Mouse (Mus musculus) lung, embryonic 15.5 days (tissue): ENCODE results near the gene Cebpb. TPM values are rescaled to one million over a fixed set of nuclear protein-coding genes. Genes with fewer than 3 reads are reported as not detected.

Source experiments
- ATAC-seq: fragments of 200-750 bp; cut with Nextera tagmentation; 2 replicates; pipeline ENCODE4 v1.8.0; 2017; ENCODE audit warnings: moderate number of reproducible peaks, borderline replicate concordance; ENCODE audit not compliant: low FRiP score, low TSS enrichment; ENCODE audit errors: extremely low read depth
- H3K27ac ChIP-seq: fragments of 300-500 bp; sonication (generic); 2 replicates; pipeline ENCODE4 v1.5.1; 2015; ENCODE audit warnings: moderate library complexity, mild to moderate bottlenecking, inconsistent platforms
- H3K27me3 ChIP-seq: fragments of 300-500 bp; sonication (generic); 2 replicates; pipeline ENCODE4 v1.6.1; 2015; ENCODE audit warnings: inconsistent platforms
- H3K36me3 ChIP-seq: fragments of 300-500 bp; sonication (generic); 2 replicates; pipeline ENCODE4 v1.6.1; 2015; ENCODE audit warnings: inconsistent platforms
- H3K4me1 ChIP-seq: fragments of 300-500 bp; sonication (generic); 2 replicates; pipeline ENCODE4 v1.6.1; 2015; ENCODE audit warnings: inconsistent platforms
- H3K4me2 ChIP-seq: fragments of 300-500 bp; sonication (generic); 2 replicates; pipeline ENCODE4 v1.6.1; 2015; ENCODE audit warnings: inconsistent platforms, mild to moderate bottlenecking, moderate library complexity
- H3K4me3 ChIP-seq: fragments of 300-500 bp; sonication (generic); 2 replicates; pipeline ENCODE4 v1.5.1; 2015; ENCODE audit warnings: mild to moderate bottlenecking, inconsistent platforms
- H3K9ac ChIP-seq: fragments of 300-500 bp; sonication (generic); 2 replicates; pipeline ENCODE4 v1.6.1; 2015; ENCODE audit warnings: inconsistent platforms
- H3K9me3 ChIP-seq: fragments of 300-500 bp; sonication (generic); 2 replicates; pipeline ENCODE4 v1.6.1; 2016; ENCODE audit warnings: inconsistent platforms
- WGBS: fragments of 180-500 bp; shearing (Covaris S2); methylation state at CpG from one replicate; pipeline ENCODE4 v1.1.7; 2015; 5-methylcytosine and 5-hydroxymethylcytosine counted together
- polyA plus RNA-seq: library from polyadenylated mRNA; unstranded; fragments of >200 nt; fragmentation: Nextera tagmentation; extraction: Ambion mirVana; gene quantifications from 2 replicates; pipeline ENCODE4 v1.2.1, GENCODE M21; 2015

Cebpb gene
- polyA plus RNA-seq, 1 experiment from 2014 or later: 68.1 TPM

- peaks cover 24% of the 10 kb centered on the region for H3K4me1 ChIP-seq
- no peaks in the 10 kb centered on the region; the same call in 1 of the 2 replicates for H3K27me3 ChIP-seq
- no peak overlapping the region for H3K4me2 ChIP-seq
- H3K36me3 ChIP-seq: peaks cover 8% of the 10 kb centered on the region; the same call in 1 of the 2 replicates
- no peak overlapping the region for H3K27ac ChIP-seq
- H3K9me3 ChIP-seq: no peaks in the 10 kb centered on the region
- no peak overlapping the region for H3K9ac ChIP-seq
- ATAC-seq: no peak
- 96% methylated on average over 4 of the region's 4 CpGs for WGBS
- H3K4me3 ChIP-seq: no peak overlapping the region
Measured at GRCm38 (mm10) chr2:167687250-167687586, 1.5 kb upstream of the Cebpb start.

- Histone ChIP-seq H3K9ac (no peak overlapping the region), H3K27ac (no peak overlapping the region), H3K4me2 (peak overlapping the region; percentile 74; the same call in 1 of the 2 replicates), H3K4me1 (peaks cover 29% of the 10 kb centered on the region), H3K9me3 (no peaks in the 10 kb centered on the region), H3K36me3 (peaks cover 12% of the 10 kb centered on the region), H3K4me3 (no peak overlapping the region), H3K27me3 (no peaks in the 10 kb centered on the region; the same call in 1 of the 2 replicates)
- ATAC-seq: no peak; the same call in 1 of the 2 replicates
- 46% methylated on average over 11 of the region's 11 CpGs for WGBS
Measured at GRCm38 (mm10) chr2:167687651-167688101, 1.0 kb upstream of the Cebpb start.

- Histone ChIP-seq H3K9me3 (no peaks in the 10 kb centered on the region), H3K9ac (peak overlapping the region; percentile 89), H3K4me2 (peak overlapping the region; percentile 74), H3K36me3 (peaks cover 17% of the 10 kb centered on the region), H3K4me3 (peak overlapping the region; percentile 90), H3K27me3 (no peaks in the 10 kb centered on the region; the same call in 1 of the 2 replicates), H3K4me1 (peaks cover 32% of the 10 kb centered on the region), H3K27ac (peak overlapping the region; percentile 97)
- peak; percentile 1 for ATAC-seq
- 11% methylated on average over 12 of the region's 12 CpGs for WGBS
Measured at GRCm38 (mm10) chr2:167688126-167688497, 603 bp upstream of the Cebpb start.

- under 1% methylated on average over 94 of the region's 99 CpGs for WGBS
- peak within 1 kb of the TSS; percentile 90 for H3K4me3 ChIP-seq
- H3K27me3 ChIP-seq: no peaks in the 10 kb centered on the region; the same call in 1 of the 2 replicates
- peak within 1 kb of the TSS; percentile 97 for H3K27ac ChIP-seq
- H3K9me3 ChIP-seq: no peaks in the 10 kb centered on the region
- peak within 1 kb of the TSS; percentile 89 for H3K9ac ChIP-seq
- ATAC-seq: 0 out of 2 replicates have a peak, but pooled peaks have one; percentile 0
- peaks cover 23% of the 10 kb centered on the region for H3K36me3 ChIP-seq
- peak within 1 kb of the TSS; percentile 74 for H3K4me2 ChIP-seq
- peaks cover 37% of the 10 kb centered on the region for H3K4me1 ChIP-seq
Measured at GRCm38 (mm10) chr2:167689501-167690218, 945 bp downstream of the Cebpb start, which contains the start of gene Tmem189. TSS of gene Tmem189 (minus strand) at chr2:167689822.

- no peaks in the 10 kb centered on the region; the same call in 1 of the 2 replicates for H3K27me3 ChIP-seq
- peak overlapping the region; percentile 89 for H3K9ac ChIP-seq
- H3K4me2 ChIP-seq: peak overlapping the region; percentile 74
- no peak for ATAC-seq
- H3K36me3 ChIP-seq: peaks cover 27% of the 10 kb centered on the region
- peaks cover 37% of the 10 kb centered on the region for H3K4me1 ChIP-seq
- H3K4me3 ChIP-seq: peak overlapping the region; percentile 90
- H3K27ac ChIP-seq: peak overlapping the region; percentile 97
- 24% methylated on average over 15 of the region's 15 CpGs for WGBS
- no peaks in the 10 kb centered on the region for H3K9me3 ChIP-seq
Measured at GRCm38 (mm10) chr2:167690219-167690961, 1.7 kb downstream of the Cebpb start.

GRCm38 (mm10) chr2:167690962-167691311, 2.2 kb downstream of the Cebpb start:
- peaks cover 31% of the 10 kb centered on the region for H3K36me3 ChIP-seq
- peaks cover 37% of the 10 kb centered on the region for H3K4me1 ChIP-seq
- no peaks in the 10 kb centered on the region; the same call in 1 of the 2 replicates for H3K27me3 ChIP-seq
- H3K9ac ChIP-seq: peak overlapping the region; percentile 89
- peak overlapping the region; percentile 90 for H3K4me3 ChIP-seq
- ATAC-seq: no peak
- 50% methylated on average over 12 of the region's 12 CpGs for WGBS
- peak overlapping the region; percentile 72 for H3K27ac ChIP-seq
- H3K9me3 ChIP-seq: no peaks in the 10 kb centered on the region
- peak overlapping the region; percentile 70 for H3K4me2 ChIP-seq

GRCm38 (mm10) chr2:167691410-167691809, 2.7 kb downstream of the Cebpb start:
- peak overlapping the region; percentile 72 for H3K27ac ChIP-seq
- 78% methylated on average over 6 of the region's 6 CpGs for whole genome bisulfite sequencing
- H3K4me3 ChIP-seq: peak overlapping the region; percentile 90

GRCm38 (mm10) chr2:167691871-167692661, 3.4 kb downstream of the Cebpb start:
- Histone ChIP-seq H3K27ac (peak overlapping the region; percentile 72; the same call in 1 of the 2 replicates), H3K4me3 (peak overlapping the region; percentile 90), H3K27me3 (no peaks in the 10 kb centered on the region; the same call in 1 of the 2 replicates), H3K4me2 (peak overlapping the region; percentile 70), H3K4me1 (peaks cover 34% of the 10 kb centered on the region), H3K9me3 (no peaks in the 10 kb centered on the region), H3K9ac (peak overlapping the region; percentile 89), H3K36me3 (peaks cover 34% of the 10 kb centered on the region)
- ATAC-seq: no peak
- 75% methylated on average over 14 of the region's 14 CpGs for WGBS

More at GRCm38 (mm10) chr2:167691410-167691809, 2.7 kb downstream of the Cebpb start:
- ATAC-seq: no peak
- Histone ChIP-seq H3K4me1 (peaks cover 35% of the 10 kb centered on the region), H3K9ac (peak overlapping the region; percentile 89), H3K27me3 (no peaks in the 10 kb centered on the region; the same call in 1 of the 2 replicates), H3K4me2 (peak overlapping the region; percentile 70), H3K9me3 (no peaks in the 10 kb centered on the region), H3K36me3 (peaks cover 34% of the 10 kb centered on the region)

- 0 out of 2 replicates have a peak overlapping the region, but pooled peaks have one; percentile 89 for H3K9ac ChIP-seq
- H3K27me3 ChIP-seq: no peaks in the 10 kb centered on the region; the same call in 1 of the 2 replicates
- H3K36me3 ChIP-seq: peaks cover 34% of the 10 kb centered on the region
- peaks cover 37% of the 10 kb centered on the region for H3K4me1 ChIP-seq
- H3K27ac ChIP-seq: no peak overlapping the region; the same call in 1 of the 2 replicates
- no peaks in the 10 kb centered on the region for H3K9me3 ChIP-seq
- WGBS: 53% methylated on average over 3 of the region's 3 CpGs
- peak overlapping the region; percentile 90 for H3K4me3 ChIP-seq
- ATAC-seq: no peak
- H3K4me2 ChIP-seq: peak overlapping the region; percentile 70
Measured at GRCm38 (mm10) chr2:167692831-167693230, 4.1 kb downstream of the Cebpb start.

- 79% methylated on average over 2 of the region's 2 CpGs for WGBS
Measured at GRCm38 (mm10) chr2:167693540-167693939, 4.8 kb downstream of the Cebpb start.

GRCm38 (mm10) chr2:167694244-167694643, 5.5 kb downstream of the Cebpb start:
- H3K4me3 ChIP-seq: no peak overlapping the region
- H3K4me2 ChIP-seq: no peak overlapping the region
- H3K9me3 ChIP-seq: no peaks in the 10 kb centered on the region
- peaks cover 34% of the 10 kb centered on the region for H3K36me3 ChIP-seq
- no peak overlapping the region; the same call in 1 of the 2 replicates for H3K27ac ChIP-seq
- H3K27me3 ChIP-seq: no peaks in the 10 kb centered on the region
- no peak for ATAC-seq
- no peak overlapping the region for H3K9ac ChIP-seq
- H3K4me1 ChIP-seq: peaks cover 36% of the 10 kb centered on the region
- WGBS: 64% methylated on average over 1 of the region's 1 CpGs

More at GRCm38 (mm10) chr2:167693540-167693939, 4.8 kb downstream of the Cebpb start:
- Histone ChIP-seq H3K4me2 (no peak overlapping the region), H3K4me3 (no peak overlapping the region), H3K9me3 (no peaks in the 10 kb centered on the region), H3K4me1 (peaks cover 36% of the 10 kb centered on the region), H3K36me3 (peaks cover 34% of the 10 kb centered on the region), H3K9ac (no peak overlapping the region), H3K27ac (no peak overlapping the region; the same call in 1 of the 2 replicates), H3K27me3 (no peaks in the 10 kb centered on the region)
- no peak for ATAC-seq
